Mouse (Mus musculus): Measurements from ENCODE around the gene Paox. TPM values are rescaled to one million over a fixed set of nuclear protein-coding genes. Genes with fewer than 3 reads are reported as not detected.
A peak's percentile ranks its signal among the peaks of the same experiment; 100 is the strongest.

Gene Paox
- polyA plus RNA-seq (2012; rRNA removed), result 9.6 and 9.8 TPM in 2 replicates

DNA sequence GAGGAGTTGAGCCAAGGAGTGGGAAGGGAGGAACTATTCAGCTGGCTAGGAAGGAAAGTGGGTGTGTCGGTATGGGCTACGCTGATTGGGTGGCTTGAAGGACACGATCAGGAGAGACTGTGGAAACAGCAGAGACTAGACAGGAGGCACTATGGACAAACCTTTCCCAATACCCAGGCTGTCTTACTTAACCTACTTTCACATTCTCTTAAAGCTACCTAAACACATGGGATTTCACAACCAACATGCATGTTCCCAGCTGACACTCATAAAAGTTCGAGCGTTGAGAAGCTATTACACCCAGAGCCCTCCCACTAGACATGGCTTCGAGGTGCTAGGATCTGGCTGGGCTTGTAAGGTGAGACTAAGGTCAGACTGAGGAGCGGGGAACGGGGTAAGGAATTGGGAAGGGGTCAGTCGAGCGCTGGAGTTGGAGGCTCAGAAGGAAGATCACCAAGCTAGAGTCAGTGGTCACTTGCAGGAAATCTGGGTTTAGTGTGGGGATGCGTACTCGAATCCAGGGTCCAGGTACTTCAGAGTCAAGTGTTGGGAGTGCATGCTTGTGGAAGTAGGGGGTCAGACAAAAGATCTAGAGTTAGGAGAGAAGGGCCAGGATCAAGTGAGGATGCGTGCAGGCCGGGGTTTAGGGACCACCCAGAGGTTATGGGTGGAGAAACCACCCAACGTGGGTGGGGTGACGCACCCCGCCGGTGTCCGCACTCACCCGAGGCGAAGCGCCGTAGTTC, at the start of gene Paox:
Gene Paox, plus strand, starts transcription at position 217 of the 746 bp plus-strand sequence.
- WGBS, result under 1% methylated on average over 23 of the region's 23 CpGs
- peak; percentile 85 for DNase-seq (ENCODE audit: low read depth, low spot score)

DNA sequence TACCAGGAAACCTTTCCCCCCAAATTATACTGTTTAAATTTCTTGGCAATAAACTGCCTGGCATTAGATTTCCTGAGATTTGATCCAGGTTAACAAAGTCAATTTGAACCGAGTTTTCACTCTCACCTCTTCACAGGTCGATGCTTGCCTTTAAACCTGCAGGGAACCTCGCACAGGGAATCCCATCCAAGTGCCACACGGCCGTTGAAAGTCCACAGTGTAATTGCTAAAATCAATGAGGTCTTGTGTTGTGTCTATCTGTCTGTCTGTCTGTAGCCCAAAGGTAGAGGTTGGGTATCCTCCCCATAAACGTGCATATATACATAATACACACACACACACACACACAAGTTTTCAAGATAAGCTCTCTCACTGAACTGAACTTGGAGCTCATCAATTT, 48.2 kb upstream of the Paox start:
- 30% methylated on average over 6 of the region's 6 CpGs for WGBS
- DNase-seq (ENCODE audit: low read depth, low spot score), result no peak

DNA sequence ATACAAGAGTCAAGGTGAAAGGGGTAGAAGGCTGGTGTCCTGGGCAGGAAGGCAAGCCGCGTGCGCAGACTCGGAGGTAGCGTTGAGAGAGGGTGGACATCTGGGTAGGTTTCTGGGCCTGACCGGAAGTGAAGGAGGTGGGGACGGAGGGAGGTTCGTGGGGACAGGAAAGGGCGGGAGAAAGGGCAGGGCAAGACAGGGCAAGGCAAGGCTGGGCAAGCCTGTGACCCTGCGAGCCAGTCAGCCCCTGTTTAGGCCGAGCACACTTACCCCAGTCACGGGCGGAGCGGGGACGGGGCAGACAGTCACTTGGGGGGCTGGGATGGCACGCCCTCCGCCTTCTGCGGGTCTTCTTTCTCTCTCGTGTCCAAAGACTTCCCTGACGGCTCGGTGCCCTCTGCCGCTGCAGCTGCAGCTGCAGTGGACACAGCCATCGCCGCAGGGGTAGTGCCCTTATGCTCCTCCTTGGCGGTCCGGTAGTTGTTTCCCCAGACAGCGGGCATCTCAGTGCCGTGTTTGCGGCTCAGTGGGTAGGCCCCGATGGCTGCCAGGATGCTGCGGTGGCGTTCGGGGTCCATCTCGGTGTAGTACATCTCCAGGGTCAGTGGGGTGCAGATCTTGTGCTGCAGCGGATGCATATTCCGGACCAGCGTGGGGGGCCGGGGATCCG, 45.4 kb upstream of the Paox start:
- no peak for DNase-seq (ENCODE audit: low read depth, low spot score)
- WGBS, result 36% methylated on average over 39 of the region's 39 CpGs

DNA sequence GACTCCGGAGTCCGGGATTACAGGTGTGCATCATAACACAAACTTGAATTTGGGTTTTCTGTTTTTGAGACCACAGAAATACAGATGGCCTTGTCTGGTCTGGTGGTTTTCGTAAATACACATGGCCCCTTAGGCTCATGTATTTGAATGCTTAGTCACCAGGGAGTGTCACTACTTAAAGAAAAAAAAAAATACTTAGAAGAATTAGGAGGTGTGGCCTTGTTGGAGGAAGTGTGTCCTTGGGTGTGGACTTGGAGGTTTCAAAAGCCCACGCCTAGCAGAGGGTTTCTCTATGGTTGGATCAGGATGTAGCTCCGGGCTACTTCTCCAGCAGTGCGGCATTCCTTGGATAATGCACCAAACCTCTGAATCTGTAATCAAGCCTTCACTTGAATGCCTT, 37.9 kb upstream of the Paox start:
- no peak for DNase-seq (ENCODE audit: low read depth, low spot score)
- 43% methylated on average over 6 of the region's 6 CpGs for WGBS

DNA sequence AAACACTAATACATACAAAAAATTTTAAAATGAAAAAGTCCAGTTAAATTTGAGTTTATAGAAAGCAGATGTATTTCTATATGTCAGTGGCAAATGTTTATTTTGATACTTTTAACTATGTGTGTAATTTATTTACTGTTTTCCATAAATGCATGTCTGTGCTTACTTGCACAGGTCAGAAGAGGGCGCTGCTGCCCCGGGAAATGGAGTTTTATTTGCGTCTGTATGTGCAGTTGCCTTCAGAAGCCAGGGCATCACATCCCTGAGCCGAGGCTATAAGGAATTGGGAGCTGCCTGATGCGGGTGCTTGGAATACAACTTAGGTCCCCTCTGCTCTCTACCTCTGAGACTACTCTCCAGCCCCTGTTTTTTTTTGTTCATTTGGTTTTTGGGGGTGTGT, 36.9 kb upstream of the Paox start:
- WGBS, result 4% methylated on average over 5 of the region's 5 CpGs
- DNase-seq (ENCODE audit: low read depth, low spot score), result peak; percentile 63

DNA sequence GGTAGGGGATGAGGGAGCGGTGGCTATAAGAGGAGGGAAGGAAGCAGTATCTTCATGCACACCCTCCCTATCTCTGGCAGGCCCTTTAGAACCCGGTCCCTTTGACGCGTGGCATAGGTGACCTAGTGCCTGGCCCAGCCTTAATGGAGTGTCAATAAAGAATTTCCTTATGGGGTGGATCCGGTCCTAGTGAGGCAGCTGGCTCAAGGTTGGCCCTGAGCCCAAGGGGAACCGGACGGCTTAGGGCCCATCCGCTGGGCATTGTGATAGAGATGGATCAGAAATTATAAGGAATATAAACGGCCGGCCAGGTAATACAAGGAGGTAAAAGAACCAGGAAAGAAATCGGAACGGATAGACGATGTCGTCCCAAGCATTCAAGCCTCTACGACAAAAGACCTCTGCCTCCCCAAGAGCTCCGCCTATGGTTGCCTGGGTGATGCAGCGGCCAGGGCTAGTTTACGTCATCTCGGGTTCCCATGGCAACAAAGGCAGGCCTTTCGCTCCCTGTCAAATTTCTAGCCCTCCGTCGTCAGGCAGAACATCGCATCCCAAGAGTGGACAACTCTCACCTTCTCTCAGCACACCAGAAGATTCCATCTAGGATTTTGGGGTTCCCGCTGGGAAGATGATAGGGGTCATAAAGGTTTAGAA, 35.0 kb upstream of the Paox start:
- DNase-seq (ENCODE audit: low read depth, low spot score), result peak; percentile 37
- 2% methylated on average over 24 of the region's 24 CpGs for WGBS

DNA sequence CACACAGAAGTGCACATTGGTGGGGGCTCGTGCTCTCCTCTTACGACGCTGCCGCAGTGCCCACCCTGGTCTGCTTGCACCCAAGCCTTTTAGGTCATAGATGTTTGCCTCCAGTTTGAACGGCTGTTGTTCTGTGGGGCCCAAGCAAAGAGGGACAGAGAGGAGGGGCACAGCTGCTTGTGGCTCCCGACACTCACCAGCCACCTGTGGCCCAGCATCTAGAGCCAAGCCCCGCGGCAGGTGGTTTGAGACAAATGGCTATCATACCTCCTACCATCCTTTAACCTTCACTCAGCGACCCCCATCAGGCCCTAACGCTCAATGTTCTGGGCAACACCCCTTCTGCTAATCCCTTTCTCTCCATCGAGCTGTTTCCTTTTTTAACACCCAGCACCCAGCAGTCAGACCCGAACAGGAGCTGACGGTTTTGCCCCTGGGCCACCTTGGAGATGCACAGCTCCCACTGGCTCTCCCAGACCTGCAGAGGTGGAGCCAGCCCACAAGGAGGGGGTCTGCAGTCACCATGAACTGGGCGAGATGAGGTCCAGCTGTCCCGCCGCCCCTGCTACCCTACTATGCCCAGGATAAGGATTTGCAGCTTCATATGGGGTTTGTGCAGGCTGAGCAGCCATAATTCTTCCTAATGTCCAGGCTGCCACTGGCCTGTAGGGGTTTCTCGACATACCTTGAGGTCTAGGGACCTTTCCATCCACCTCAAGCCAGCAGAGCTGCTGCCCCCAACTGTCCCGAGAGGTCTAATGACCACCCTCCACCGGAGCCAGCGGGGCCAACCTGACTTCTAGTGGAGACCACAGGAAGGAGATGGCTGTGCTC, 34.0 kb upstream of the Paox start:
- DNase-seq (ENCODE audit: low read depth, low spot score), result no peak
- WGBS, result 28% methylated on average over 20 of the region's 20 CpGs

DNA sequence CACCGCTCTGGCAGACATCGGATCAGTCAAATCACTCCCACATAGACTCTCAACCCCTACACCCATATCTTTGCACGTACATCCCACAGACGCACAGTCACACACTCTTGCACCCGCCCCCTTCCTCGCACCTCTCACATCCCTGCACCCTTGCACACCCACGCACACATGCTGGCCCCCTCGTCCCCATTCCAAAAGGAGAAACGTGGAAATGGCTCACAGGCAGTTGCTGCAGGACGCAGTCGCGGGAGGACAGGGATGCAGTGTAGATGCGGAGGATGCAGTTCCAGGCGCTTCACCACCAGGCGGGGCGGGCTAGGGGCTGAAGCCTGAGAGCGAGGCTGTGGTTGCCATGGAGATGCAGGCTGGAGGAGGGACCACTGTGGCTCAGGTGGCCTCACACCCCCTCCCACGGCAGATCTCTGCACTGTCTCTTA, 33.3 kb upstream of the Paox start, which contains the start of gene Caly:
Gene Caly, minus strand, starts transcription at position 307 of the 437 bp plus-strand sequence.
- DNase-seq (ENCODE audit: low read depth, low spot score), result no peak
- 12% methylated on average over 18 of the region's 18 CpGs for WGBS

DNA sequence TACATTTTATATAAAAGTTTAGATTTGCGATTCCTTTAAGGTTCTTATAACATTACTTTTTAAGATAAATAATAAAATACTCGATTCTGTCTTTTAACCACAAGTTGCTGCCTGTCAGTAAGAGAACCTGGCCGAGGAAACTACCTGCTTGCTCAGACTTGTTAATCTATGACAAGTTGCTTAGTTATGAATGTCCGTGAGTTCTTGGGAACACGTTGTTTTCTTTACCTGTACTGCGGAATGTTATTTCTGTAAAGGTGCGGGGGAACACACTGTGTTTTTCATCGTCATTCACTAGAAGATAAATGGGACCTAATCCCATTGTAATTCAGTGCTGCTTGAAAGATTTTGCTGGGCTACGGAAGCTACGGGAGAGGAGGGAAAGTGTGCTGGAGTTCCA, 25.0 kb upstream of the Paox start:
- 73% methylated on average over 10 of the region's 10 CpGs for WGBS

DNA sequence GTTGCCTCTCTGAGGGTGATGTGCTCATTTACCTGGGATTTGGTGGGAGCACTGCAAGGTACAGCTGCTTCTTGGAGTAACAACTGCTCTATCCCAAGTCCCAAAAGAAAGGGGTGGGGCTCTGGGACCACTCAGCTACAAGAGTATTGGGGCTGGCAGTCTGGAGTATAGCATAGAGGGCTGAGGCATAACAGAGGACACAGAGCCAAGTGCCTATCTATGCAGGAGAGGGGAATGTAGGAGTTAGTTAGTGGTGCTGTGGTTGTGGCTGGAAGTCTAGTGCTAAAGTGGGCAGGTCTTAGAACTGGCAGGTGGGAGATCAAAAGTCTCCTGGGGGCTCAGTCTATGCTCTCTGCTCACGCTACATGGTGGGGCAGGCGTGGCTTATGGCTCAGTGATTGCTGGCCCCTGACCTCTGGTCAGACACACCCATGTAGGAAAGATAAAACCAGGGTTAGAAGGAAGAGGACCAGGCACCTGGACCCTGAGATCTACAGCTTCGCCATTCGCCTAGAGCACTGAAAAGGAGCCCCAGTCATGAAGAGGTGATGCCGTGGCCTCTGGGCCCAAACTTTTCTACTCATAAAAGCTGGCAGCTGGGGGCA, 22.6 kb upstream of the Paox start, which contains the start of gene Prap1:
Gene Prap1, plus strand, starts transcription at position 472 of the 605 bp plus-strand sequence.
- 39% methylated on average over 5 of the region's 5 CpGs for WGBS
- DNase-seq (ENCODE audit: low read depth, low spot score), result no peak

More for the DNA sequence above, 25.0 kb upstream of the Paox start:
- DNase-seq (ENCODE audit: low read depth, low spot score), result no peak

DNA sequence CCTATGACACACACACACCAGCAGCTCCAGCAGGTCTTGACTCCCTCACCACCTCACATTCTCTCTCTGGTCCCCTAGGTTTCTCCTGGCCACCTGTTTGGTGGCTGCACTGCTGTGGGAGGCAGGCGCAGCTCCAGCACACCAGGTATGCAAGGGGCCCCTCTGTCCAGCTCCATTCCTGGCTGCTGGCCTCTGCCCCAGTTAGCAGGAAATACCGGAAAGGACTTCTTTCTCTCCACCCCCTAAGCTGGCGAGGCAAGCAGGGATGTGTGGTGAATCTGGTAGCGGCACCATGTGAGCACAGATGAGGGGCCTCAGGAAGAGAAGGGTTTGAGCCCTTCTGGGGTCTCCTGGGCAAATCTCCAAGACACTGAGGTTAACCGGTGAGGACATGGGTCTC, 20.6 kb upstream of the Paox start:
- no peak for DNase-seq (ENCODE audit: low read depth, low spot score)
- 48% methylated on average over 5 of the region's 5 CpGs for WGBS

DNA sequence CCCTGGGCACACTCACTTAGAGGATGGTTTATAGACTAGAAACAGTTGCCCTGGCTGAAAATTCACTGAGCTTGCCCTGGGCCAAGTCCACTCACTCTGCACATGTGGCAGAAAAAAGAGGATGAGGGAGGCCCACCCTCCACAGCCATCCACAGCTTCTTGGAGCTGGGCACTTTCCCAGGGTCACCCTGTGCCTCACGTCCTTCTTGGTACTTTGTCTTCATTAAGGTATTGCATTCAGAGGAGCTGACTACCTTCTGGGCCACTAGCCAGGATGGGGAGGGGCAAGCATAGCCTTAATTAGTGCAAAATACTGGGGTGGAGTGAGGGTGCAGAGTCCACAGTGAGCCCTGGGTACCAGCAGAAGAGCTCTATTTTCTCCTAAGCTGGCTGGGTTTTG, 20.0 kb upstream of the Paox start:
- no peak for DNase-seq (ENCODE audit: low read depth, low spot score)
- 14% methylated on average over 1 of the region's 1 CpGs for WGBS

DNA sequence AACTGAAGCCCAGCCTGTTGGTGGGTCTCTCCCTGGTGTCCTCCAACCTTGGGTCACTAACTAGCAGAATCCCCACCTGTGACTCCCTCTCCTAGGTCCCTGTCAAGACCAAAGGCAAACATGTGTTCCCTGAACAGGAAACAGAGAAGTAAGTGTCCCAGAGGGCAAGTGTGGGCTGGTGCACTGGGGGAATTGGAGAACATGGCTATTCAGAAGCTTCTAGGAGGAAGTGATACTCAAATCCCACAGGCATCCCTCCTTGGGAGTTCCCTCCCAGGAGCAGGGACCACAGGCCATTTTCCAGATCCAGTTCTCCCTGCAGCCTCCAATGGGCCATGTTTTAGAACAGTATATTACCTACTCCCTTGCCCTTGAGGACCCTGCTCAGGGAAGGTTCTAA, 19.5 kb upstream of the Paox start:
- no peak for DNase-seq (ENCODE audit: low read depth, low spot score)

DNA sequence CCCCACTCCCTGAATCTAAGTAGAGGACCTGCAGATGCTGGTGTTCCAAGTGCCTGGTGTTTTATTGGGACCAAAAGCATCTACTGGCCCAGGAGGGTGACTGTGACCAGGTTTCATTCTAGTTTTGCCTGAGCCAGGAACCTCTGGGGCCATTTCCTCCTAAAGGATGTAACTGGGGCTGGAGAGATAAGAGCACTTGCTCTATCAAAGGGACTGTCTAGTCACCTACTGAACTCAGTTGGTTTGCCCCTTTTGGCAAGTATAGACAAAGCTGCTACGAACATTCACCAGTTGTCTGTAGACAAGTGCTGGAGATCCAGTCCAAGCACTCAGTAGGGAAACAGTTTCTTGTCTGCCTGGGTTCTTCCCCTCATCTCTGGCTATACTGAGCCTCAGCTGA, 17.1 kb upstream of the Paox start:
- no peak for DNase-seq (ENCODE audit: low read depth, low spot score)
- WGBS, result 100% methylated on average over 1 of the region's 1 CpGs

DNA sequence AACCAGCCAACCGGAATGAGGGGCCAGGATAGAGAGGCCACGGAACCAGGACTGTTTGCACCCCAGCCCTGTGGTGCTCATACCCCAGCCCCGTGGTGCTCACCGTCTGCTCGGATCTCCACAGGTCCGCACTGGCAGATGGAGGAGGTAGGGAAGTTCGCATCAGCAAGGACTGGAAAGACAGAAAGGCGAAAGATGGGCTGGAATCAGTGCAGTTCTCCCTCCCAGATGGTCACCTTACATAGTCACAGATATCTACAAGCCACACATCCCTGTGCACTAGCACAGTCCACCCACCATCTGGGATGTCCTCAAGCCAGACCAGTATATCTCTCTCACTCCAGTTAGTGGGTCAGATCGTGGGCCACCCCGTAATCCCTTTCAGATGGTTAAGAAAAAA, 14.1 kb upstream of the Paox start:
- WGBS, result 71% methylated on average over 10 of the region's 10 CpGs
- DNase-seq (ENCODE audit: low read depth, low spot score), result no peak

DNA sequence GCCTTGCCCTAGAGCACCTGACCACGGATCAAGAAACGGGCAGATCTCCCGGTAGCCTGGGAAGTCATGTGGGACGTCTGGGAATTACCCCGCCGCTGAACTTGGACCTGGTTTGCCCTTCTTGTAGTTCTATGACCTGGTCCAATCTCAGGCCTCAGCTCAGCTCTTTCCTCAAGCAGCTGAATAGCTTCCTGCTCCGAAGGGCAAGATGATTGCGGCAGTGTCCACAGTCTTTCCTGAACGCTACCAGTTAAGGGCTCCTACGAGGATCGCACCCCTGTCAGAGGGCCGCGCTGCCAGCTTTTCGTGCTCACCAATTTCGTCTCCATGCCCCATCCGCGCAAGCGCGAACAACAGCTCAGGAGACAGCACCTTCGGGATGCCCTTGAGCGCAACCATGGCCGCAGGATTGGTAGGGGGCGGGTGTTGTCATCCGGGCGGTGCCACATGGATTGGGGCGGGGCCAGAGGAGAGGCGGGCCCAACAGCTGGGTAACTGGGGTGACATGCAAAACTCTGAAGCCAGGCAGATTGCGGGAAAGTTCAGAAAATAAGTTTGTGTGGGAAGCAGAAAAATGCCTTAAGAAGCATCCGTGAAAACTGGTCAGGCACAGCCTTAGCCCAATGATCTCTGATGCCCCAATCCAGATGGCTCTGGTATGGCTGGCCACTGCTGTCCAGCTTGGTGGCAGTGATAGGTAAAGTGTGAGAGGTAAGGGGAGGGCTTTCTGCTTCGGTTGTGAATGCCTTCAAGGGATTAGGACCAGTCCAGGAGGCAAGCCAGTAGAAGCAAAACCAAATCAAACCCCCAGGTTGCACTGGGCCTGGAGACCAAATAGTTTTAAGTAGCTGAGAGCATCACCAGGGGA, 13.4 kb upstream of the Paox start, which contains the start of gene Fuom:
Gene Fuom, minus strand, starts transcription at position 449 of the 868 bp plus-strand sequence.
- WGBS, result 1% methylated on average over 30 of the region's 30 CpGs

DNA sequence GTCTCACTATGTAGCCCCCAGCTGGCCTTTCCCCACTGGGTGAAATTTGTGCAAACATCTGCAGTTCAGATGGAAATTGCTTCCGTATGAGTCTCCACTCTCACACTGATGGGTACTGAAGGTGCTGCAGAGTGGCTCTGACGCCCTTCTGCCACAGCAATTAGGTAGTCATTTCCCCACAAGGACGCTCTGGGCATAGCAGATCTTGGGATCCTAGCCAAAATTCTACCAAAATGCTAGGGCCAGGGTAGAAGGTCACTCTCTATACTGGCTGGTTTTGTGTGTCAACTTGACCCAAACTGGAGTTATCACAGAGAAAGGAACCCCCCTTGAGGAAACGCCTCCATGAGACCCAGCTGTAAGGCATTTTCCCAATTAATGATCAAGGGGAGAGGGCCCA, 11.6 kb upstream of the Paox start:
- no peak for DNase-seq (ENCODE audit: low read depth, low spot score)
- 78% methylated on average over 4 of the region's 4 CpGs for WGBS

More for the DNA sequence above, 13.4 kb upstream of the Paox start, which contains the start of gene Fuom:
- no peak for DNase-seq (ENCODE audit: low read depth, low spot score)

DNA sequence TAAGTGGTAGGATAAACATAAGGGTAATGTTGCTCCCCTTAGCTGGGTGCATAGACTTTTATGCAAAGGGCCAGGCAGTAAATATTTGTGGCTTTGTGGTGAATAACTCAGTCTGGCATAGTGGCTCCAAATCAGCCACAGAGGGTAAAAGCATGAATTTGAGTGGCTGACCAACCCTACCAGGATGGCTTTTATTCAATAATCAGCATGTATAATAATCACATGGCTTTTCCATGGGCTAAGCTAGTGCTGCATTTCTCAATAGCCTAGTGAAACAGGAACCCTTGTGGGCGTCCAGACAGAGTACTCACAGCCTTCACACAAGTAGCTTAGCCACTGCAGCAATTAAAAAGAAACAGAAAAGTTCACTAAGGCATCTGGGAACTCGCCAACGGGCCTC, 3.7 kb upstream of the Paox start:
- no peak for DNase-seq (ENCODE audit: low read depth, low spot score)
- 73% methylated on average over 3 of the region's 3 CpGs for WGBS

All from large intestine, adult 2 months (tissue).